Mouse (Mus musculus) embryonic facial prominence, embryonic 10.5 days (tissue): ENCODE results near the gene Pou6f2. TPM values are rescaled to one million over a fixed set of nuclear protein-coding genes. Genes with fewer than 3 reads are reported as not detected.
A peak's percentile ranks its signal among the peaks of the same experiment; 100 is the strongest.

Experiments
- DNase-seq: peaks from one replicate; pipeline ENCODE4 v3.0.0-alpha.2; 2017; ENCODE audit warnings: low spot score
- H3K27ac ChIP-seq: fragments of 300-500 bp; sonication (generic); replicated peaks from 2 replicates; pipeline ENCODE4 v1.5.1; 2016; ENCODE audit warnings: mild to moderate bottlenecking
- H3K27me3 ChIP-seq: fragments of 300-500 bp; sonication (generic); replicated peaks from 2 replicates; pipeline ENCODE4 v1.6.1; 2016; ENCODE audit warnings: low read depth, mild to moderate bottlenecking; ENCODE audit not compliant: poor library complexity, severe bottlenecking
- H3K36me3 ChIP-seq: fragments of 300-500 bp; sonication (generic); replicated peaks from 2 replicates; pipeline ENCODE4 v1.6.1; 2016; ENCODE audit warnings: mild to moderate bottlenecking, moderate library complexity
- H3K4me1 ChIP-seq: fragments of 300-500 bp; sonication (generic); 2 replicates; pipeline ENCODE4 v1.6.1; 2016
- H3K4me3 ChIP-seq: fragments of 300-500 bp; sonication (generic); 2 replicates; pipeline ENCODE4 v1.5.1; 2016; ENCODE audit warnings: mild to moderate bottlenecking, moderate library complexity
- H3K9me3 ChIP-seq: fragments of 300-500 bp; sonication (generic); 2 replicates; pipeline ENCODE4 v1.6.1; 2016; ENCODE audit warnings: mild to moderate bottlenecking
- WGBS: fragments of 180-500 bp; shearing (Covaris S2); methylation state at CpG from one replicate; pipeline ENCODE4 v1.1.7; 2016; 5-methylcytosine and 5-hydroxymethylcytosine counted together
- polyA plus RNA-seq: library from polyadenylated mRNA; unstranded; fragments of >200 nt; fragmentation: Nextera tagmentation; extraction: Ambion mirVana; gene quantifications from 2 replicates; pipeline ENCODE4 v1.2.1, GENCODE M21; 2016

Gene Pou6f2
- polyA plus RNA-seq, 1 experiment from 2014 or later: 2.2 TPM

GRCm38 (mm10) chr13:18124368-18124767 is 273.1 kb downstream of the Pou6f2 start:
- no peaks in the 10 kb centered on the region for H3K36me3 ChIP-seq
- WGBS: 21% methylated on average over 13 of the region's 13 CpGs
- peaks cover 4% of the 10 kb centered on the region; the same call in 1 of the 2 replicates for H3K27me3 ChIP-seq
- H3K4me3 ChIP-seq: no peak overlapping the region; the same call in 1 of the 2 replicates
- H3K27ac ChIP-seq: no peak overlapping the region
- peak; percentile 54 for DNase-seq
- H3K9me3 ChIP-seq: no peaks in the 10 kb centered on the region
- peaks cover 20% of the 10 kb centered on the region for H3K4me1 ChIP-seq

GRCm38 (mm10) chr13:18120406-18120805 is 277.1 kb downstream of the Pou6f2 start:
- 93% methylated on average over 2 of the region's 2 CpGs for WGBS
- no peaks in the 10 kb centered on the region for H3K36me3 ChIP-seq
- H3K9me3 ChIP-seq: no peaks in the 10 kb centered on the region

GRCm38 (mm10) chr13:18081443-18082119 is 315.9 kb downstream of the Pou6f2 start:
- H3K27ac ChIP-seq: no peak overlapping the region
- H3K9me3 ChIP-seq: no peaks in the 10 kb centered on the region
- no peaks in the 10 kb centered on the region for H3K27me3 ChIP-seq
- H3K4me1 ChIP-seq: no peaks in the 10 kb centered on the region
- no peak for DNase-seq
- H3K36me3 ChIP-seq: no peaks in the 10 kb centered on the region
- H3K4me3 ChIP-seq: no peak overlapping the region
- 87% methylated on average over 10 of the region's 10 CpGs for WGBS

More at GRCm38 (mm10) chr13:18120406-18120805, 277.1 kb downstream of the Pou6f2 start:
- no peak for DNase-seq
- Histone ChIP-seq H3K4me3 (no peak overlapping the region), H3K4me1 (peaks cover 6% of the 10 kb centered on the region), H3K27ac (no peak overlapping the region), H3K27me3 (peaks cover 2% of the 10 kb centered on the region; the same call in 1 of the 2 replicates)
